Mouse (Mus musculus) heart, postnatal 0 days (tissue): ENCODE data around the gene Muc20.

ENCODE experiments used
- CTCF ChIP-seq: IDR thresholded peaks from 2 replicates; pipeline ENCODE4 v1.5.1; 2016; ENCODE audit warnings: antibody characterized with exemption, control low read depth, low read depth
- EP300 ChIP-seq: IDR thresholded peaks from 2 replicates; pipeline ENCODE4 v1.6.1; 2016; ENCODE audit warnings: antibody characterized with exemption, low read depth

GRCm38 (mm10) chr16:32742712-32743111, 54.5 kb downstream of the Muc20 start:
- TF ChIP-seq CTCF: no peak
- no peak for TF ChIP-seq EP300
